Mouse (Mus musculus) cortical plate, adult 2 months (tissue): ENCODE data around the gene Ank3. TPM values are rescaled to one million over a fixed set of nuclear protein-coding genes. Genes with fewer than 3 reads are reported as not detected.
A peak's percentile ranks its signal among the peaks of the same experiment; 100 is the strongest.

Source experiments
- H3K27ac ChIP-seq: fragments of 200-500 bp; 2 replicates; pipeline ENCODE4 v1.5.1; 2012; ENCODE audit warnings: low read length, control low read depth, inconsistent platforms; ENCODE audit not compliant: insufficient read depth
- H3K4me1 ChIP-seq: fragments of 200-500 bp; 2 replicates; pipeline ENCODE4 v1.6.1; 2011; ENCODE audit warnings: low read length; ENCODE audit not compliant: control insufficient read depth, insufficient read depth
- H3K4me3 ChIP-seq: fragments of 200-500 bp; 2 replicates; pipeline ENCODE4 v1.5.1; 2011; ENCODE audit warnings: mild to moderate bottlenecking, low read length, control low read depth; ENCODE audit not compliant: insufficient read depth
- CTCF ChIP-seq: fragments of 200-500 bp; IDR thresholded peaks from 2 replicates; pipeline ENCODE4 v1.5.1; 2011; ENCODE audit warnings: mild to moderate bottlenecking, control low read depth, low read length; ENCODE audit not compliant: insufficient read depth; ENCODE audit errors: extremely low read depth
- POLR2A ChIP-seq: fragments of 200-500 bp; IDR thresholded peaks from 2 replicates; pipeline ENCODE4 v1.6.1; 2011; ENCODE audit warnings: mild to moderate bottlenecking, low read length, control low read depth; ENCODE audit not compliant: insufficient read depth; ENCODE audit errors: extremely low read depth
- polyA plus RNA-seq: library from polyadenylated mRNA; depleted of rRNA; stranded (reverse); fragments of >200 nt; gene quantifications from 2 replicates; pipeline ENCODE4 v1.2.3, GENCODE M21; 2012

The Ank3 gene
- polyA plus RNA-seq, 1 experiment, result 188 TPM

DNA sequence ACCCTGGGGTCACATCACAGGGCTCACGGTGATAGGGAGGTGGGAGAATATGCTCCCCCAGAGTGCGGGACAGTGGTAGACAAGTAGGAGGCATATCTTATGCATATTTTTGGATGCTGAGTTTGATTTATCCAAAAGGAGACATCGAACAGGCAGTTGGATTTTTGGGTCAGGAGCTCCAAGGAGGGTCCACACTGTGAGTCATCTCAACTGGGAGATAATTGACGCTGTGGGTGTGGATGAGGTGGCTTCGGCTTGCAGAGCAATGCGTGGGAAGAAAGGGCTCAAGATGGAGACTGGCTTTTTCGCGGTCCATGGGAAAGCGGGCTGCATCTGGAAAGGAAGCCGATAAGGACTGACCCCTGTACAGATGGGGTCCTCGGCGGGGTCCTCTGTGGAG, 290.5 kb downstream of the Ank3 start:
- TF ChIP-seq POLR2A, result no peak
- no peak for TF ChIP-seq CTCF
- no peak overlapping the region for H3K4me3 ChIP-seq
- no peak overlapping the region; the same call in 1 of the 2 replicates for H3K27ac ChIP-seq
- peaks cover 8% of the 10 kb centered on the region for H3K4me1 ChIP-seq

DNA sequence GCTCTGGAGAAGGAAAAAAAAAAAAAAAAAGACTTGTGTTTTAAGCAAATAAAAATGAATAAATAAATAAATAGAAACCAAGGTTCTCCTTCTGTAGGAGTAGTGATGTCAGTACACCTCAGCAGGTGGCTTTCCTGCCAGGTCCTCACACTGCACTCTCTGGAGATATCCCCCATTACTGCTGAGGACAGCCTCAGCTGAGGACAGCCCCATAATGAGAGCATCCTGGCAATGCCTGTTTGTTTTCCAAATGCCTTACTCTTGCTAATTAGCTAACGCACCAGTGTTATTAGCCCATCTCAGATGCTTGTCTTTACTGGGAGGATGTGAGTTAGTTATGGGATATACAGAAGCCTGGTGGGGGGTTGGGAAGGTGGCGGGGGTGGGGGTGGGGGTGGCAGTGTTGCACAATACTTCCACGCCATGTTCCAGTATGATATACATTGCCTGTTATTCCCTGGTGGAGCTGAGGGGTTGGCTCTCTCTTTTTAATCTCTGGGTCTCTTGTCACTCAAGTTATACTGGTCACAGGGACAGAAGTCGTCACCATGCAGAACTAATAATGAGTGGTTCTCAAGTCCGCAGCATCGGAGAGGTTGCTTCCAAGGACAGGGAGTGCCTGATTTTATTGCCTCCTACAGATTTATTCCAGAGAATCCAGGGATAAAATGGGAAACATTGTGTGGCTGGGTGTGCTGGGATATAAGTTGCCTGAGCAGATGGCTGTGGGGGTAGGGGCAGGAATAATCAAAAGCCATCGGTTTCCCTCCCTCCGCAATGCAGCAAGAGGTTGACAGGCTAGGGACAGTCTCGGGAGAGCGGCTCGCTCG, 291.8 kb downstream of the Ank3 start:
- Histone ChIP-seq H3K4me3 (no peak overlapping the region; the same call in 1 of the 2 replicates), H3K27ac (peak overlapping the region; percentile 38; the same call in 1 of the 2 replicates), H3K4me1 (peaks cover 8% of the 10 kb centered on the region)
- no peak for TF ChIP-seq CTCF
- TF ChIP-seq POLR2A, result no peak

DNA sequence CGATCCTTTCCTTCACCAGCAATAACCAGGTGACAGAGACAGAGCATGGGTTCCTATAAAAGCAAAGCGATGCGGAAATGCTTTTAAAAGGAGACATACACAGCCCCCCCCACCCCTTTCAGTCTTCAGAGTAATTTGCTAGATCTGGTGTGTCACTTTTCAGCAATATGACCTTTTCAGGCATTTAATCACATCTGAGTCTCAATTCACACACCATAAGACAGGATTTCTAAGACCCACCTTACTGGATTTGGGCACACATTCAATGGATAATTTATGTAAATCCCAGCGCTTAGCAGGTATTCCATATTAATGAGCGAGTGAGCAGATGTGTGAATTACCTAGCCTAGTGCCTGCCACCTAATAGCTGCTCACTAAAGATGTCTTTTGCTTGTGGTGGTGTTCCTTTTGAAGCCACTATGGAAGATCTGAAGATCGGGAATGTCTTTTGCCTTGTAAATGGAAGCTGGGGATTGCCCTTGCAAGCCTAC, 292.4 kb downstream of the Ank3 start:
- Histone ChIP-seq H3K27ac (peak overlapping the region; percentile 76; the same call in 1 of the 2 replicates), H3K4me1 (peaks cover 8% of the 10 kb centered on the region), H3K4me3 (no peak overlapping the region)
- no peak for TF ChIP-seq POLR2A
- TF ChIP-seq CTCF, result no peak

DNA sequence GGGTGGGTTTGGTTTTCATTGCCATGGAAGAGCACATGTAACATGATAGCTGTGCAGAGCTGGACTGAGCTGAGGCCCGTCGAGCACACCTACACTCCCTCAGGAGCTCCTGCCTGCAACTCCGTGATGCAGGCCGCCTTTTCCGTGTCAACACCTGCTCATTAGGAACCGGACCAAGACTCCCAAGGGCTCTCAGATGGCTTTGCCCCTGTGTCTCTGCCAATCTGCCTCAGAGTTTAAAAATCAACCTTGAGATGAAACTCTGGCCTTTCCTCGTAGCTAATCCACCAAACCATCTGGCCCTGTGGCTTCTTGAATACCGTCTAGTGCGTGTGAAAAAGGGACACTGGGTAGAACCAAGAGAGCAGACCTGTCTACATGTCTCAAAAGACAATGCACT, 297.4 kb downstream of the Ank3 start:
- no peak overlapping the region for H3K4me3 ChIP-seq
- H3K27ac ChIP-seq, result no peak overlapping the region
- peaks cover 7% of the 10 kb centered on the region for H3K4me1 ChIP-seq
- TF ChIP-seq POLR2A (no peak), CTCF (no peak)

DNA sequence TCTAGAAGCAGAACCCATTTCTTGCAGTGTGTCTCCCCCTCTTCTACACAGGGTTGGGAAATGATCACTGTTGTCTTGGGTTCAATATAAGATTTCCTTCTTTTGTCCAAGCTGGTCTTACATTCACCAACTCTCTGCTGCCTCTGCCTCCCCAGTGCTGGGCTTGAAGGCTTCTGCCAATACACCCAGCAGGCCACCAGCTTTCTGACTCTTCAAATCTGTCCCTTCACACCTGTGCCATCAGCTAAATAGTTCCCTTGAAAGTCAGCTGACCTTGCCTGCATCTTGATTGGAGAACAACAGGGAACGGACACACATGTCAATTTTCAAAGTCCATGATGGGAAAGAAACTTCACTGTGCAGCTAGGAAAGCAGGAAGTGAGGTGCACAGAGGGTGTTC, 300.1 kb downstream of the Ank3 start:
- Histone ChIP-seq H3K27ac (no peak overlapping the region), H3K4me3 (no peak overlapping the region), H3K4me1 (0 out of 2 replicates have a peak, but pooled peaks cover 6% of the 10 kb centered on the region)
- TF ChIP-seq POLR2A, result no peak
- TF ChIP-seq CTCF, result no peak

DNA sequence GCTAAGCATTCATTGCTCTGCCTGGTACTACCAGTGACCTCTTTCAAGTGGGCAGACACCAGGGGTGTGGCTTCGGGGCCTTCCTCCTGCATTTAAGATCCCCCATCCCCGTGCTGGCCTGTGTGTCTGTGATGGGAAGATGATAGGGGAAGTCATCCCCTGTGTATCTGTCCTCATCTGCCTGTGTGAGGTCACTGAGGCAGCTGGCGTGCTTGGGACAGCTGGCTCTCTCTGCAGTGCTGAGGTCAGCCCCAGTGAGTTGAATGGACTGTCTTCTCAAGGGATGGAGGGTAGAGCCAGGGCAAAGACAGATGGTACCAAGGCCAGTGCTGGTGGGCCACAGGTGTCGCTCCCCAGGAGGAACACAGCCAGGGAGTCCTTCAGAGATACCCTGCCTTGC, 302.7 kb downstream of the Ank3 start:
- no peak for TF ChIP-seq POLR2A
- TF ChIP-seq CTCF, result no peak
- Histone ChIP-seq H3K27ac (0 out of 2 replicates have a peak overlapping the region, but pooled peaks have one; percentile 68), H3K4me3 (no peak overlapping the region), H3K4me1 (0 out of 2 replicates have a peak, but pooled peaks cover 6% of the 10 kb centered on the region)

DNA sequence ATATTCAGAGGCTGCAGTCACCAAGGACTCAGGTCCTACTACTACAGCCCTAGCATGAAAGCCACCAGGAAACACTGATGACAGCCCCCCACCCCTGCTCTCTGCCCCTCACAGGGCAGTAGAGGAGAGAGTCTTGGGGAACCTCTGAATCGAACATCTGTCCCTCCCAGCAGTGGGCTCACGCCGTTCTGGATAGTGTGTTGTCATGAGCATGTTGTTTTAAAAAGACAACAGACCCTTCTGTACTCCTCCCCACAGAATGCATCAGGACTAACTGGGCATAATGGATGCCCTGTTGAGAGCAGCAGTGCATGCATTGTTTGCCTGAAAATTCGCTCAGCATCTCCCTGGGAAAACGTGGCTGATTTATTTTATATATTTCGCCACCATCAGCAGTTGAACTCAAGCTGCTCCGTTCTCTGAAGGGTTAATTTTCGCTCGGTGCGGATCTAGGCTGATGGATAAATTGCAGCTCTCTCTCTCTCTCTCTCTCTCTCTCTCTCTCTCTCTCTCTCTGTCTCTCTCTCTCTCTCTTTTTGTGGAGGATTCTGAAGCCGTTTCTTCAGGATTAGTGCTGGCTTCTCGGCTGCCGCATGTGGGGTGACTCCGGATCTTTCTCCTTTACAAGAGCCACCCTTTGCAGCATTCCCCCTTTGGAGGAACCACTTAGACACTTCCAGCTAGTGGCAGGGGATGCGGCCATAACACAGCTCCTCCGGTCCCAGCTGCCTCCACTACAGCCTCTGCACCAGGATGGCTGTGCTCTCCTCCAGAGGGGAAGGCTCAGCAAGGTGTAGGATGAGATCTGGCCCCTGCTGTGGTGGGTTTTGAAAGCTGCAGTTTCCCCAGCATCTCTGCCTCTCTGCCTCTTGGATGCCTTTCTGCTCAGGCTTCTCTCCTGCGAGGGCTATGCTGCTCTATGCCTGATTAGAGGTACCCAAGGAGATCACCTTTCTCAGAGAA, 307.5 kb downstream of the Ank3 start:
- Histone ChIP-seq H3K27ac (peak overlapping the region; percentile 93), H3K4me3 (peak overlapping the region; percentile 73), H3K4me1 (peaks cover 8% of the 10 kb centered on the region)
- TF ChIP-seq POLR2A (peak; percentile 71), CTCF (no peak)

DNA sequence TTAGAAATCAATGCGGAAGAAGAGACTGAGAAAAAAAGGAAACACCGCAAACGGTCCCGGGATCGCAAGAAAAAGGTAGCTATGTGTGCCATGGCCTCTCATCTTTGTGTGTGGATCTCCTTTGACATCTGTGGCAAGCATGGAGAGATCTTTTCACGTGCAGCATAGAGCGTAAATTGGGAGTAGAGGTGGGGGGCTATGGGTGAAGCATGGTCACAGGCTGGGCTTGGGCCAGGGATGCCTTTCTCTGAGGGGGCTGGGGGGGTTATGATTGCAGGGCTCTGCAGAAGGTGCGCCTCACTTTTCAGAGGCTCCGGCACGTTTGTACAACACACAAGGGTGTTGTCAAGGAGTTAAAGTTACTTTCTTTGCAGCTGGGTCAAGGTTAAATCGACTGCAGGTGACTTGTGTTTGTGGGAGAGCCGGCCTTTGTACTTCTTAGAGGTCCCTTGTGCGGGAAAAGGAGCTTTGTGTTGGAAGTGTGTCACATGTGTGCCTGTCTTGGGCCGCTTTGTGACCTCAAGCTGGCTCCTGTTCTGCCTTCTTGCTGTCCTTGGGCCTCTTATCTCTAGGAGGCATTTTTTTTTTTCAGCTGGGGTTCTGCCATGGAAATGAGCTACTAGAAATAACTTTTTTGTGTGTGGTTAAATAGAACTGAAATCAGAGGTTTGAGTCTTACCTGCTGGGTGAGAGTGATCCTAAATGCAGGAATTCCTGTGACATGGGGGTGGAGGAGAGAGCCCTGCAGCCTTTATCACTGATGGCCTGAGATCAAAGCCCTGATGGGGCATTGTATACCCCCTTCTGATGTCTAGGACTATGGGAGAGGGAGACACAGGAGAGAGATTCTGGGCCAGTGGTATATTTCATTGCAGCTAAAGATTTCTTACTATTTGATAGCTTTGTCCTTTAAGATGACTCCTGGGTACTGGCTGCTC, 308.5 kb downstream of the Ank3 start:
- H3K4me3 ChIP-seq, result peak overlapping the region; percentile 73
- H3K4me1 ChIP-seq, result peaks cover 11% of the 10 kb centered on the region
- no peak for TF ChIP-seq CTCF
- TF ChIP-seq POLR2A, result no peak
- H3K27ac ChIP-seq, result peak overlapping the region; percentile 93
